Mouse (Mus musculus) adrenal gland, postnatal 10 days (tissue): ENCODE data around the gene Entpd7. TPM values are rescaled to one million over a fixed set of nuclear protein-coding genes. Genes with fewer than 3 reads are reported as not detected.

Experiments used
- DNase-seq: peaks from one replicate; pipeline ENCODE4 v3.0.0; 2021; ENCODE audit warnings: mixed read lengths
- total RNA-seq, 2 experiments: library from RNA; stranded (reverse); gene quantifications; 2 replicates each; pipeline ENCODE4 v1.2.3; 2021

Gene Entpd7
- total RNA-seq, 2 experiments from 2014 or later = 14.2 to 15.5 TPM

DNA sequence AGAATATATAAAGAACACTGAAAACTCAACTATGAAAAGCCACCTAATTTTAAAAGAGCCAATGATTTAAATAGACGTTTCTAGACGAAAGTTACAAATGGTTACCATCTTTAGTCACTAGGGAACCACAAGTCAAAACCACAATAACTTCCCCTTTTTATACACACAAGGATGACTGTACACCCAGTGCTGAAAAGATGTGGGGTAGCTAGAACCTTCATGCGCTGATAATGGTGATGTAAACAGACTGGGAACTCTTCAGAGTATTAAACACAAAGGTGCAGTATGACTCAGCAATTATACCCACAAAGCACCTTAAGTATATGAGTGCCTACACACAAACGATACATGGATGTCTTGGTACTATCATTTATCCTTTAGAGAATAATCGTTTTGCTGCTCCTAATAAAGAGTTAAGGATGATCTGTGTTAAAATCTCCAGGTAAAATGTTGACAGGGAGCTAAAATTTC is 82.1 kb downstream of the Entpd7 start:
- DNase-seq = no peak

DNA sequence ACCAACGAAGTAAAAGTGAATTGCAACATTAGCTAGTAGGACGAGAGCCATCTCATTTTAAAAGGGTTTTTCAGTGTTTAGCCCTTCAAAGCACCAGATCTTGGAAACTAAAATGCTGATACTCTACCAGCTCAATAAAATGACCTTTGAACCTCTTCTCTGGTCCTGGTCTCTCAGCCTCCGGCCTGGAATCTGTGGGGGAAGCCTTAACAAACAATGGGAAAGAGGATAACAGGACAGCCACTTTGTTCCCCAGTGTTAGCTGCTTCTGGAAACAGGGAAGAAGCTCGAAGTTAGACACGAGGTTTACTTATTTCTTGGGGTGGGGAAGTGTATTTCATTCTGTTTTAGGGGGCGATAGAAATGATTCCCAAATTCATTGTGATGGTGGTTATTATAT is 82.8 kb downstream of the Entpd7 start:
- DNase-seq = no peak

DNA sequence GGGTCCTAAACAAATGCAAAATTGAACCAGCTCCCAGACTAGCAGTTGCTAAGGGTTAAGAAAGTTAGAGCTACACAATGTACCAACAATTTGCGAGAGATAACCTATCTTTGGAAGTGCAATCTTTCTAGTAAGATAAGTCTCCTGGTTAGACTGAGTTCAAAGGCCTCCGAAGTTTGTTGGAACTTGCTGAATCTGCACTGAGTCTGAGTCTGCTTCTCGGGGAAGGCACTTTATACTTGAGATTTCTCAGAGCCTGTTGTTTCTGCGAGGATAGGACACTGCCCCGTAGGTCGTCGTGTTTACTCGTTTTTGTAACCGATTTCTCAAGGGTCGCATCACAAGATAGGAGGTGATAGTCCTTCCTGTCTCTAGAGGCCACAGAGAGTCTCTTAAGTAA is 86.0 kb downstream of the Entpd7 start:
- DNase-seq = no peak

DNA sequence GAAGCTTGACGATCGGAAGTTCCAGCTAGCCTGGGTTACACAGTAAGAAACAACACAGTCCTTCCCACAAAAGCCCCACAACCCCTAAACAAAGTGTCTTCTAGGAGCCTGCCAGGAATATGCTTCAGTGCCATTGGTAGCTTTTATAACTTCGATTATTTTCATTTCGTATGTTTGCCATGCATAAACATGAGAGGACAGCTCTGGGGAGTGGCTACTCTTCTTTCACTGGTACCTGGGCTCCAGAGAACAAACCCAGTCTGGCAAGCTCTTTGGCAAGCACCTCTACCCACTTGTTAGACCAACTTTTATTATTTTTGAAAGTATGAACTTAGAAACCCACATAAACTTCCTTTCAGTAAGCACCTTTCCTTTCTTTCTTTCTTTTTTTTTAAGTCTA is 87.1 kb downstream of the Entpd7 start:
- no peak for DNase-seq

DNA sequence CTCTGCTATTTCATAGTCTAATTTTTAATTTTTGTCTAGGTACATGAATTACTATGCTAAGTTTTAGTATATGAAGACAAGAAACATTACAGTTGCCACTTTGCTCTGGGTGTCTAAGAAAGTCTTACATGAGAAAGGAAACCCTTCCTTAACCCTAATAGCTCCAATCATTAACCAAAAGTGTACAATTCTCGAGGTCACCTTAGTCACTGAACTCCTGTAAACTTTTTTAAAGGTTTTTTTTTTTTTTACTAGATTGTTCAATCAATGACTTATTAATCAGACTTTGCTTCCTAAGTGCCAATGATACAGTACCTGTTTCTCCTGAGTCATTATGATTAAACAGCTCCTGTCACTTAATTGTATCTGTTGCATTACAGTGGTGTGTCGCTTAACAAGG is 87.8 kb downstream of the Entpd7 start:
- no peak for DNase-seq

DNA sequence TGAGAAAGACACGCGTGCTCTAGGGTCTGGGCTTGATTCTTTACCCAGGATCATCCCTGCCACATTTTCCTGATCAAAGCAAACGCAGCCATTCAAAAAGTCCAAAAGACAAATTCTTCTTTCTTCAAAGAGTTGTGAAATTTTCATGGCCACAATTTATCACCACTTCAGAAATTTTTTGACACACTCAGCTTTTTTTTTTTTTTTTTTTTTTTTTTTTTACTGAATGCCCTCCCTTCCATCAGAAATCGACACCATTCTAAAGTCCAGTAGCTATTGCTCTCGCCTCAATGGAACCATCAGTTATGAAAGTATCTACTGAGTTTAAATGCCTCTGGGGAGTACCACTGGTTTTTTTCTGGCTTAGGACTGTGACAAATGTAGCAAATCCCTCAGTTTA is 90.9 kb downstream of the Entpd7 start:
- DNase-seq = no peak

DNA sequence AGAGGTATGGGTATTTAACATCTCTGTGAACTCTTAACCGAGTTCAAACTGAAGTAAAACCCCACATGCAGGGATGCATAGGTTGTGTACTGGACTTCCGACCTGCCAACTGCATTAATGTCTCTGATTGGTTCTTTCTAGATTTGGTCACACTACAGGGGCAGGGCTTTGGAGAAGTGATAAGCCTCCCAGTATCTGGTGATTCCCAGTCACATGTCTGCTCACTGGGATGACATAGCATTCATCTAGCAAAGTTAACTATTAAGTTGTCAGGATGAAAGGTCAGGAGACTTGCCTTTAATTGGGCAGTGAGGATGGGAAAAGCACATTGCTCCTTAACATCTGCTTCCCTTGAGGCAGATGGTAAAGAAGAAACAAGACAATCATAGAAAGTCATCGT is 92.5 kb downstream of the Entpd7 start, which contains the start of gene Abcc2:
Gene Abcc2 (plus strand): TSS at position 213 of the 400 bp plus-strand sequence.
- DNase-seq = no peak

Other genes starting within 250 kb of the Entpd7 start
- under 1 TPM; 0.21 to 0.42 TPM for gene Cnnm1, start 249.2 kb upstream of the Entpd7 start, total RNA-seq
- 100 to 1,000 TPM in 1 of 2 experiments, 10 to 100 TPM in 1; 83.4 to 147 TPM for gene Got1, start 165.1 kb upstream of the Entpd7 start, total RNA-seq
- gene Nkx2-3, start 77.3 kb upstream of the Entpd7 start, total RNA-seq = under 1 TPM in 1 of 2 experiments, not detected in 1; 0.12 TPM
- gene Slc25a28, start 14.8 kb upstream of the Entpd7 start, total RNA-seq = 10 to 100 TPM; 54.9 to 59.2 TPM
- 10 to 100 TPM; 15.7 to 18.7 TPM for gene Cutc, start 63.3 kb downstream of the Entpd7 start, total RNA-seq
- 10 to 100 TPM; 34.9 to 44.9 TPM for gene Cox15, start 63.3 kb downstream of the Entpd7 start, total RNA-seq
- gene Abcc2, start 92.5 kb downstream of the Entpd7 start, total RNA-seq = 10 to 100 TPM; 10.9 to 25.0 TPM